Mouse (Mus musculus) stomach, embryonic 14.5 days (tissue): Measurements from ENCODE around the gene Agpat2. TPM values are rescaled to one million over a fixed set of nuclear protein-coding genes. Genes with fewer than 3 reads are reported as not detected.

Experiments used
- ATAC-seq: fragments of 200-750 bp; cut with Nextera tagmentation; 2 replicates; pipeline ENCODE4 v1.8.0; 2017; ENCODE audit warnings: low read depth, moderate TSS enrichment; ENCODE audit not compliant: insufficient number of reproducible peaks, insufficient read depth, low FRiP score
- H3K27ac ChIP-seq: fragments of 300-500 bp; sonication (generic); 2 replicates; pipeline ENCODE4 v1.5.1; 2014; ENCODE audit warnings: mild to moderate bottlenecking, low read length, moderate library complexity, mixed read lengths
- H3K27me3 ChIP-seq: fragments of 300-500 bp; sonication (generic); 2 replicates; pipeline ENCODE4 v1.6.1; 2014; ENCODE audit warnings: low read length, control low read depth, mixed read lengths; ENCODE audit not compliant: control insufficient read depth, insufficient read depth
- H3K36me3 ChIP-seq: fragments of 300-500 bp; sonication (generic); 2 replicates; pipeline ENCODE4 v1.6.1; 2014; ENCODE audit warnings: mild to moderate bottlenecking, control low read depth, low read length, moderate library complexity, mixed read lengths; ENCODE audit not compliant: control insufficient read depth, insufficient read depth
- H3K4me1 ChIP-seq: fragments of 300-500 bp; sonication (generic); 2 replicates; pipeline ENCODE4 v1.6.1; 2014; ENCODE audit warnings: low read length, control low read depth, mixed read lengths; ENCODE audit not compliant: control insufficient read depth, insufficient read depth
- H3K4me2 ChIP-seq: fragments of 300-500 bp; sonication (generic); replicated peaks from 2 replicates; pipeline ENCODE4 v1.6.1; 2014; ENCODE audit warnings: low read depth, low read length, control low read depth
- H3K4me3 ChIP-seq: fragments of 300-500 bp; sonication (generic); 2 replicates; pipeline ENCODE4 v1.5.1; 2014; ENCODE audit warnings: low read depth, low read length, control low read depth
- H3K9ac ChIP-seq: fragments of 300-500 bp; sonication (generic); replicated peaks from 2 replicates; pipeline ENCODE4 v1.6.1; 2014; ENCODE audit warnings: low read depth, mild to moderate bottlenecking, control low read depth, low read length, moderate library complexity, mixed read lengths
- H3K9me3 ChIP-seq: fragments of 300-500 bp; sonication (generic); 2 replicates; pipeline ENCODE4 v1.6.1; 2016; ENCODE audit warnings: low read depth, low read length, control low read depth; ENCODE audit not compliant: control insufficient read depth
- WGBS: fragments of 180-500 bp; shearing (Covaris S2); extraction: QIAGEN DNeasy Blood & Tissue Kit; methylation state at CpG from one replicate; pipeline ENCODE4 v1.1.7; 2014; 5-methylcytosine and 5-hydroxymethylcytosine counted together
- polyA plus RNA-seq: library from polyadenylated mRNA; unstranded; fragments of >200 nt; fragmentation: Nextera tagmentation; extraction: Ambion mirVana; gene quantifications from 2 replicates; pipeline ENCODE4 v1.2.1, GENCODE M21; 2014

The Agpat2 gene
- polyA plus RNA-seq, 1 experiment from 2014 or later: 43.7 TPM

DNA sequence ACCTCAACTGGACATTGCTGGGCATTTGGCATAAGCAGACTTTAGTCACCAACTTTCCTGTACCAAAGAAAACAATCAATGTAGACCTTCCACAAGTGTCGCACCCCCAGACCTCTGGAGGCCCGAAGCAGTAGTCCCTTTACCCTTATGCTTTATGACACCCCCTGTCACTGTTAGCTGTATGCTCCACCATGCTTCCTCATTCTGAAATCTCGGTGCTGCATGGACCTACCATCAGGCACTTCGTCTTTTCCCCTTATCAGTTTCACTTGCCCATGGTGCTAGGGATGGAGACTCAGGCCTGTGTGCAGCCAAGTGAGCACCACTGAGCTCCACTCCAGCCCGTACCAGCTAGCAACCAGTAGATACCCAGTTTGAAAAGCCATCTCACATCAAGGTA, 33.8 kb upstream of the Agpat2 start:
- H3K27me3 ChIP-seq: no peaks in the 10 kb centered on the region
- peak overlapping the region; percentile 88; the same call in 1 of the 2 replicates for H3K4me3 ChIP-seq
- peaks cover 16% of the 10 kb centered on the region for H3K4me1 ChIP-seq
- H3K27ac ChIP-seq: no peak overlapping the region
- peak overlapping the region; percentile 72 for H3K4me2 ChIP-seq
- H3K9me3 ChIP-seq: no peaks in the 10 kb centered on the region
- 78% methylated on average over 5 of the region's 5 CpGs for WGBS
- ATAC-seq: no peak
- peaks cover 34% of the 10 kb centered on the region for H3K36me3 ChIP-seq
- no peak overlapping the region for H3K9ac ChIP-seq

DNA sequence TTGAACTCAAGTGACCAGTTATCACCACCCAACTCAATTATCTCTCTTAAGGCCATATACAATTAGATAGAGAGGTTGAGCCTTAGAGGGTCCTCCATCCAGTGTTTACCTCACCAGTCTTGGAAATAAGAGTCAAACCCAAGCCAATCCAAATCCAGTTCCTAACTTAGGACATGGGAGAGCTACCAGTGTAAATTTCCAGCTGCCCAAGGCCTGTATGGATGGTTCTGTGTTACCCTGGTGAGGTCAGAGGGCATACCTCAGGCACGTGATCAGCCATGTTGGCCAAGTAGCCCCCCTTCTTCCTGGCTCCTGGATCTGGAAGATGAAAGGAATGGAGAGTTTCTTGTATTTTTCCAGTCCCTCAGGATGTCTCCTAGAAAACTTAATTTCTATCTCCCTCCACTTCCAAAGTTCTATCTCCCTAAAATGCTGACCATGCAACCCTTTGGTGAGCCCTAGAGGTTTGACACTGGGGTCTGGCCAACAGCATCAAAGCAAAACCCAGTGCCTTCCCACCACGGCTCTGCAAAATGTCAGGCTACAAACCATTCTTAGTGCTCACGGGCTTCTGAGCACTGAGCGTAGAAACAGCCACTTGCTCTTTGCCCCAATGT, 33.2 kb upstream of the Agpat2 start:
- H3K27me3 ChIP-seq: no peaks in the 10 kb centered on the region
- peaks cover 16% of the 10 kb centered on the region for H3K4me1 ChIP-seq
- peak overlapping the region; percentile 88; the same call in 1 of the 2 replicates for H3K4me3 ChIP-seq
- H3K27ac ChIP-seq: no peak overlapping the region
- no peak overlapping the region for H3K9ac ChIP-seq
- ATAC-seq: no peak
- no peak overlapping the region for H3K4me2 ChIP-seq
- peaks cover 34% of the 10 kb centered on the region for H3K36me3 ChIP-seq
- H3K9me3 ChIP-seq: no peaks in the 10 kb centered on the region
- WGBS: 73% methylated on average over 4 of the region's 4 CpGs

DNA sequence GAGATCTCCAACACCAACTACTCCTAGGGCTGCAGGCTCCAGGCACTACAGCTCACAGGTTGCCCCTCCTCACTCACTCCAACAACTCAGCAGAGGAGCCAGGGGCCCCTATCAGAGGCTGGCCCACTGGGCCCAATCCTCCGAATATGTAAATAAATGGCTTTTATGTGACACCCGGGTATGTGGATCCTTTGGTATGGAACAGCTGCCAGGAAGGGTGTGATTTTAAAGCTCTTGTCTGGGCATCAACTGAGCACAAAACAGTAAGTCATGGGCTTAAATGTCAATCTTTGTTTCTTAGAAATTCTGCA, 32.1 kb upstream of the Agpat2 start:
- WGBS: 45% methylated on average over 2 of the region's 2 CpGs
- H3K27ac ChIP-seq: no peak overlapping the region
- ATAC-seq: no peak
- H3K4me1 ChIP-seq: peaks cover 16% of the 10 kb centered on the region
- no peak overlapping the region for H3K9ac ChIP-seq
- no peak overlapping the region for H3K4me3 ChIP-seq
- no peak overlapping the region for H3K4me2 ChIP-seq
- H3K36me3 ChIP-seq: peaks cover 34% of the 10 kb centered on the region
- no peaks in the 10 kb centered on the region for H3K27me3 ChIP-seq
- H3K9me3 ChIP-seq: no peaks in the 10 kb centered on the region

DNA sequence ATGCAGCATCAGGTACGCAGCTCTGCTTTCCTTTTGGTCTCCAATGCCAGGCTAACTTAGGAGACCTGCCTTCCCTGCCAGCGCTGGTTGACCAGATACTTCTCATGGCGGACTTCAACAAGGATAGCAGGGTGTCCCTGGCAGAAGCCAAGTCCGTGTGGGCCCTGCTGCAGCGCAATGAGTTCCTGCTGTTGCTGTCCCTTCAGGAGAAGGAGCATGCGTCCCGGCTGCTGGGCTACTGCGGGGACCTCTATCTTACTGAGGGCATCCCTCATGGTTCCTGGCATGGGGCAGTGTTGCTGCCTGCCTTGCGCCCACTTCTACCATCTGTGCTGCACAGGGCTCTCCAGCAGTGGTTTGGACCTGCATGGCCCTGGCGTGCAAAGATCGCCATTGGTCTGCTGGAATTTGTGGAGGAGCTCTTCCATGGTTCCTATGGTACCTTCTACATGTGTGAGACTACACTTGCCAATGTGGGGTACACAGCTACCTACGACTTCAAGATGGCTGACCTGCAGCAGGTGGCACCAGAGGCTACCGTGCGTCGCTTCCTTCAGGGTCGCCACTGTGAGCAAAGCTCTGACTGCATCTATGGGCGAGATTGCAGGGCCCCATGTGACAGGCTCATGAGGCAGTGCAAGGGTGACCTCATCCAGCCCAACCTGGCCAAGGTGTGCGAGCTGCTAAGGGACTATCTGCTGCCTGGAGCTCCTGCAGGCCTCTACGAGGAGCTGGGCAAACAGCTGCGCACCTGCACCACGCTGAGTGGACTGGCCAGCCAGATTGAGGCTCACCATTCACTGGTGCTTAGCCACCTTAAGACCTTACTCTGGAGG, 31.5 kb upstream of the Agpat2 start:
- H3K27me3 ChIP-seq: no peaks in the 10 kb centered on the region
- no peak overlapping the region for H3K4me3 ChIP-seq
- ATAC-seq: no peak
- 68% methylated on average over 21 of the region's 21 CpGs for WGBS
- no peak overlapping the region for H3K9ac ChIP-seq
- no peaks in the 10 kb centered on the region for H3K9me3 ChIP-seq
- H3K4me1 ChIP-seq: peaks cover 16% of the 10 kb centered on the region
- H3K36me3 ChIP-seq: peaks cover 34% of the 10 kb centered on the region
- H3K4me2 ChIP-seq: no peak overlapping the region
- H3K27ac ChIP-seq: no peak overlapping the region

DNA sequence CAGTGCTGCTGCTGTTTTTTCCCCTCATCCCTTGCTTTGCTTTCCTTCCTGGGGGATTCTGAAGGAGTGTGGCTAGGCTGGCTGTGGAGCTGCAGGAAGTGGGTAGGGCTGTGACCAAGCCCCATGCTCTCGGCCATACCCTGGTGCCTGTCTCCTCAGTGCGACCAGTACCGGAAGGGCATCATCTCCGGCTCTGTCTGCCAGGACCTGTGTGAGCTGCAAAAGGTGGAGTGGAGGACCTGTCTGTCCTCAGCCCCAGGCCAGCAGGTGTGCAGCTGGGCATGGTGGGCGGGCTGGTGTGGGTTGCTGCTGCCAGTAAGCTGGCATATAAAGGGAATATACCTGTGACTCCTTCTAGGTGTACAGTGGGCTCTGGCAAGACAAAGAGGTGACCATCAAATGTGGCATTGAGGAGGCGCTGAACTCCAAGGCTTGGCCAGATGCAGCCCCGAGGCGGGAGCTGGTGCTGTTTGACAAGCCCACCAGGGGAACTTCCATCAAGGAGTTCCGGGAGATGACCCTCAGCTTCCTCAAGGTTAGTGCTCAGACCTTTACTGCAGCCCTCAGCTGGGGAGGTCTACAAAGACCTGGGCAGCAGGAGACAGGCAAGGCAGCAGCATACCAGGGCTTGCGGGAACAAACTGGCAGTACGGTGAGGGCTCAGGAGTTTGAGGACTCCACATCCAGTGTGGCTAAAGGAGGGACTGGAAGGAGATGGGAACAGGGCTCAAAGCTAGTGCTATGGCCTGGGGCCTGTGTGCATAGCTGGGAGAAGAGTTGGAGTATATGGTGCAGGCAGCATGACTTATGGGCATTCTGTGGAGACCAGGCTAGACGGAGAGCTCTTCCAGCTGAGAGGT, 30.6 kb upstream of the Agpat2 start:
- Histone ChIP-seq H3K4me2 (no peak overlapping the region), H3K27me3 (no peaks in the 10 kb centered on the region), H3K9ac (no peak overlapping the region), H3K9me3 (no peaks in the 10 kb centered on the region), H3K36me3 (peaks cover 34% of the 10 kb centered on the region), H3K4me1 (peaks cover 16% of the 10 kb centered on the region), H3K4me3 (no peak overlapping the region), H3K27ac (no peak overlapping the region)
- WGBS: 59% methylated on average over 12 of the region's 12 CpGs
- no peak for ATAC-seq

DNA sequence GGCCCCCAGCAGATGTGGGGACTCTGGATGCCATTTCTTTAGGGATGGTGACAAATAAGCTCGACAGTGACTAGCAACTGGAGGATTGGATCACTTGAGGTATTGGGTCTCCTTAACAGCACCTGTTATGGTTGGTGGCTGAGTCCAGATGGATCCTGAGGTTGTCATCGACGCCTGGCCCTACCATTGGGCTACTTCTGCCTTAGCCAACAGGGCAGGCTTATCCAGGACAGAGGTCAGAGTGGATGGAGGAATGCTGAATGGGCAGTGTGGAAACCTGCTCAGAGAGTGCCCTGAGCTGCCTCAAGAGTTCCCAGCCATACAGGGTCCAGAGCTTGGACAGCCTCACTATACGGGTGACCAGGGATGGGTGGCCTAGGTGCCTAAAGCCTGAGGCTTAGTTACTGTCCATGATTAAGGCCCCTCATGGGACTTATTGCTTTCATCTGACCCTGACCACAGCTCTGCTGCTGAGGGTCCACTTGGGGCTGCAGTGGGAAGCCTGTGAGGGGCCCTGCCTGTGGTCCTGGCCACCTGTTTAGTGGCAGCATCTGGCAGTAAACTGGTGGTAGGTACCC, 29.8 kb upstream of the Agpat2 start:
- Histone ChIP-seq H3K4me3 (no peak overlapping the region), H3K27me3 (no peaks in the 10 kb centered on the region), H3K36me3 (peaks cover 34% of the 10 kb centered on the region), H3K9me3 (no peaks in the 10 kb centered on the region), H3K4me2 (no peak overlapping the region), H3K9ac (no peak overlapping the region), H3K27ac (no peak overlapping the region), H3K4me1 (peaks cover 21% of the 10 kb centered on the region)
- WGBS: 66% methylated on average over 4 of the region's 4 CpGs
- no peak for ATAC-seq

DNA sequence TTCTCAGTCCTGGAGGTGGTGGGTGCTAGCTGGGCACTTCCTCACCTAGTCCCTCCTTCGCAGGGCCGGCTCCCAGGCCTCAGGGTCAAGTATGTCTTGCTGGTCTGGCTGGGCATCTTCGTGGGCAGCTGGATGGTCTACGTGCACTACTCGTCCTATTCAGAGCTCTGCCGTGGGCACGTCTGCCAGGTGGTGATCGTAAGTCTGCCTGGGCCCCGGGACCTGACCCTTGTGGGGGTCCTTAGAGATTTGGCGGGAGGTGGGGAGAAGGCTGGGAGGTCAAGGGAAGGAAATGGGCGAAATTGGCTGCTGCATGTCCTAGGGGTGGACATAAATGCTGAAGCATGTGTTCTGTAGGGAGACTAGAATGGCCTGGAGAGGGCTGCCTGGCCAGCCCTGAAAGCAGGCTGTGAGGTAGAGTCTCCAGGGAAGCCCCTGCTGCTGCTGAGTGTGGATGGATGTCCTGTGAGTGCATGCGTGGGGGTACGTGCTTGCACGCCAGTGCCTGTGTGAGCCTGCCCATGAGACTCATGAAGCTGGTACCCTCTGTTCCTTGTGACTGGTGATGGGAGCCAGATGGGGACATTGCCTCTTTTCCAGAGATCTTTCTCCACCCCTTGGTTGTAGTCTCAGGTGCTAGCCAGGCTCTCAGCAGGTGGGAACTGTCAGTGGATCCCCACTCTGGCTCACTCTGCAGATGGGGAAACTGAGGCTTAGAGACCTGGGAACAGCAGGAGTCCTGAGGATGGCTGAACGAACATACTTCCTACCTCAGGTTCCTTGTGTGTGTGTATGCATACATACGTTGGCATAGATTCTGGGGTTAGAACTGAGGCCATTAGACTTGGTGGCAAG, 28.6 kb upstream of the Agpat2 start:
- H3K36me3 ChIP-seq: peaks cover 28% of the 10 kb centered on the region
- no peak overlapping the region for H3K27ac ChIP-seq
- no peaks in the 10 kb centered on the region for H3K27me3 ChIP-seq
- H3K4me1 ChIP-seq: peaks cover 12% of the 10 kb centered on the region
- no peak for ATAC-seq
- no peaks in the 10 kb centered on the region for H3K9me3 ChIP-seq
- H3K9ac ChIP-seq: no peak overlapping the region
- WGBS: 81% methylated on average over 16 of the region's 16 CpGs
- no peak overlapping the region for H3K4me3 ChIP-seq
- no peak overlapping the region for H3K4me2 ChIP-seq
